Mouse (Mus musculus) activated CD4-positive, CD25-positive, alpha-beta regulatory T cell, adult 4 months (primary cell): ENCODE measurements around the gene Fsd1. TPM values are rescaled to one million over a fixed set of nuclear protein-coding genes. Genes with fewer than 3 reads are reported as not detected.

Experiments used
- ATAC-seq: one replicate; pipeline ENCODE4 v1.8.0; 2017
- polyA plus RNA-seq, 2 experiments: library from polyadenylated mRNA; unstranded; fragments of 100-300 nt; shearing (Covaris generic); gene quantifications; one replicate each; pipeline ENCODE4 v1.2.1; 2017

Gene Fsd1
- polyA plus RNA-seq, 2 experiments from 2014 or later = not detected

- no peak for ATAC-seq
These were observed 23.9 kb downstream of the Fsd1 start for GRCm38 (mm10) chr17:56010255-56010654.

DNA sequence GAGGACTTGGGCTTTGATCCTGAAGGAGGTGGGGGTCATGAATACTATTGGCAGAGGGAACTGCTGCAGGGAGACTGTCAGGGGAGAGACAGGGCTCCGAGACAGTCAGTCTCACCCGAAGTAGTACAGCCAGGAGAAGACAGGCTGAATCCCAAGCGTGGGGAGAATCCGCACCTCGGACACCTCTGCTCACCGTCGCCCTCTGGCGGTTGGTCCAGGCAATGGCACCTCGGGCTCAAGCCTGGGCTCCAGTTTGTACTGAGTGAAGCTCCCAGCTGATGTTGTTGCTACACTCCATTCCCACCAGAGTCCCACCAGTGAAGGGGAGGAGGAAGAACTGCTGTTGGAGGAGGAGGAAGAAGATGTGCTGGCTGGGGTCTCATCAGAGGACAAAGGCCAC, 24.4 kb downstream of the Fsd1 start:
- no peak for ATAC-seq

DNA sequence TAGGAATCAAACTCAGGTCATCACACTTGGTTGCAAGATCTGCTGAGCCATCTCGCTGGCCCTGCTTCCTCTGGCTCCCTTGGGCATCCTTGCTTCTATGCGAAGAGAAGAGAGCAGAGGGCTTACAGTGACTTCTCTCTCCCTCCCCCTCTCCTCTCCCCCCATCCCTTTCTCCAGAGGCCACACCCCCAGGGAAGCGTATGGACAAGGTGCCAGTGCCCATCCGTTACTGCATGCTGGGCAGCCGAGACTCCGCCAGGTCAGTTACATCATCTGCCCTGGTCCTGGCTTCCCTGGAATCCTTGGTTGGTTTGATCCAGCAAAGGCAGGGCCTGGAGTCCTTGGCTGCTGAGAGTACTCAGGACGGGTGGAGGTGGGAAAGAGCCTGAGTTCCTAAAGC, 25.1 kb downstream of the Fsd1 start:
- no peak for ATAC-seq

DNA sequence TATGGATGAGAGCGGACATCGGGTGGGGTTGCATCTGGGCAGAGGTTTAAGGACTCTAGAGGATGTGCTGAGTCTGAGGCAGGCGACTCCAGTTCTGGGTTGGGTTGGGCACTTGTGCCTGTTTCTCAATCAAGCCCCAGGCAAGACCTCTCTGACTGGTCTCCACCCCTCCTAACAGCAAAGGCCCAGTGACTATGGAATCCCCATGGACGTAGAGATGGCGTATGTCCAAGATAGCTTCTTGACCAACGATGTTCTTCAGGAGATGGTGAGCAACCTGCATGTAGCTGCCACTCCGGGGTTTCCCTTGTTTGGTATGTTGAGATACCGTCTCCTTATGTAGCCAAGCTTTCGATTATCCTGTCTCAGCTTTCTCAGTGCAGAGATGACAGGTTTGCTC, 29.0 kb downstream of the Fsd1 start:
- ATAC-seq = no peak

GRCm38 (mm10) chr17:56016382-56016781, 30.1 kb downstream of the Fsd1 start:
- ATAC-seq = no peak

DNA sequence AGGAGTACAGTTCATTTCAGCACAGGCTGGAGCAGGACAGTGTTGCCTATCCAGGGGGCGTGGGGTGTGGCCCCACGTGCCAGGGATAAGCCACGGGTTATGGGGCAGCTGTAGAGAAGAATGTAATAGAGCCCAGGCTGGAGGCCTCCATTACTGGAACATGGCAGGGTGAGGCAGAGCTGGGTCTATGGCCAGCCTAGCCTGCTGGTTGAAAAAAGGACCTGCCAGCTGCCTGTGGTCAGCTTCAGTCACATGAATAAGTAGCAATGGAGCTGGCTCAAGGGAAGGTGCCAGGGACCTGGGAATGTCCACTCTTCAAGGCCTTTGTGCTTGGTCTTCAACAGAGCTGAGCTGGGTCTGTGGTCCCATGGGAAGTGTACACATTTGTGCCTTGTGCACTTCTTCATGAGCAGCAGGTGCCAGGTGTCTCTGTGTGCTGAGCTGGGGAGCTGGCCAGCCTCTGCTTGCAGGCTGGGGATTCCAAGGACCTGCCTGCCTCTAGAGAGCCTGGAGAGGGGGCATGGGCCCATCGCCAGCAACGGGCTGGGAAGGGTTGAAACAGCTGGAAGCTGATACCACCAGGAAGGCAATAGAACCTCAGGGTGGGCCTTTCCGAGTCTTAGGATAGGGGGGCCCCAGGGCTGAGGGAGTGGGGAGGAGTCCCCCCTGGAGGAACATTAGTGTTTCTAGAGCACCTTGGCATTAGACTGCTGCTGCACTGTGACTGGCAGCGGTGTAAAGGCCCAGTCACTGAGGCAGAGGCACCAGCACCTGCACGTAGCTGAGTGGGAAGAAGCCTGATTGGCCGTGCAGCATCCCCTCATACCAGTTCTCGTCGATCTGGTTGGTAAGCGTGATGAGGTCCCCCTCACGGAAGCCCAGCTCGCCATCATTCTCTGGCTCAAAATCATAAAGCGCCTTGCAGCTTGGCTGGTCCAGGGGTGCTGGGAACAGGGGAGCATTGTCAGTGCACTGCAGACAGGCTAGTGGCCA, 30.8 kb downstream of the Fsd1 start:
- no peak for ATAC-seq

- no peak for ATAC-seq
These were observed 31.5 kb downstream of the Fsd1 start for GRCm38 (mm10) chr17:56017848-56018247.

- ATAC-seq = peak; percentile 41
These were observed 32.2 kb downstream of the Fsd1 start for GRCm38 (mm10) chr17:56018347-56019131.

GRCm38 (mm10) chr17:56020400-56021084, 34.2 kb downstream of the Fsd1 start:
- ATAC-seq = no peak

DNA sequence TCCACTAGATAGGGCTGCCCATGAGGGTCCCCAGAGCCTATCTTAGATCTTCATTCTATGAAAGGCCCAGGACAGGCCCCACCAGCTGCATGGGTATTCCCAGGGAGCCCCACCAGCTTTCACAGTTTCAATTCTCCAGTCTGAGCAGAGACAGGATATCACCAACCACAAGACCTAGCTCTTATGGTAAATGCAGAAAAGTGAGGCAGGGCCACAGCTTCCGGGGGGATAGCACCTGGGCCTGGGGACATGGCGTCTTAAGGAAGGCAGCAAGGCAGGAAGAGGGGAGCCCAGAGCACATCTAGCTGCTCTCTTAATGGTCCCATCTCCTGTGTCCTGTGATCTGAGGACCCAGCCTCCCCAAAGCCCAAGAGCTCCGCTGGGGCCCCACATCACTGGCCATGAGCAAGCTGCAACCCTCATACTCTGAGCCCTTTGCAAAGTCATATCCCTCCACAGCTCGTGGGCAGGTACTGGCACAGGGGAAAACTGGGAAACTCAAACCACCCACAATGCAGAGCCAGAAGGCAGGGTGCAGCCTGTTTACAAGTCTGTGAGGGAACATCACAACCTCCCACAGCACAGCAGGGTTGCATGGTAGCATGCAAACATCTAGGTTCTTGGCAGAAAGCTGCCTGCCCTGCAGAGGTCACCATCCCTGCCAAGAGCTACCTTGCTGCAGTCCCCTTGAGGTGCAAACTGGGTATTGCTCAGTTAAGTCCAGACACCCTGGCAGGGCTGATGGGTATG, 35.0 kb downstream of the Fsd1 start:
- ATAC-seq = peak; percentile 80

- ATAC-seq = peak; percentile 32
These were observed 36.1 kb downstream of the Fsd1 start for GRCm38 (mm10) chr17:56022131-56022988.

DNA sequence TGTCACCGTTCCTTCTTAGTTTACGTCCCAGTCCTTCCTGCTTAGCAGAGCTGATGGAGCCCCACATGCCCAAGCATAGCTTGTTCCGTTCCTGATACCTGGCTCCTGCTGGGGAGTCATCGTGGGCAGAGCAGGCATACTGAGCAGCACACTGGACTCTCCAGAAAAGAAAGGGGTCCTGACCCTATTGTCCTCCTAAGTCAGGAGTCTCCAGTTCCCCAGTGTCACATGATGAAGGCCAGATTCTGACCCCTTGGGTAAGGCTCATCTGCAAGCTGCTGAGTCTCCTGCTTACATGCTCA, 36.6 kb downstream of the Fsd1 start:
- no peak for ATAC-seq

- peak; percentile 31 for ATAC-seq
These were observed 37.1 kb downstream of the Fsd1 start for GRCm38 (mm10) chr17:56023386-56023785.

- ATAC-seq = no peak
These were observed 38.2 kb downstream of the Fsd1 start for GRCm38 (mm10) chr17:56024476-56024875.

DNA sequence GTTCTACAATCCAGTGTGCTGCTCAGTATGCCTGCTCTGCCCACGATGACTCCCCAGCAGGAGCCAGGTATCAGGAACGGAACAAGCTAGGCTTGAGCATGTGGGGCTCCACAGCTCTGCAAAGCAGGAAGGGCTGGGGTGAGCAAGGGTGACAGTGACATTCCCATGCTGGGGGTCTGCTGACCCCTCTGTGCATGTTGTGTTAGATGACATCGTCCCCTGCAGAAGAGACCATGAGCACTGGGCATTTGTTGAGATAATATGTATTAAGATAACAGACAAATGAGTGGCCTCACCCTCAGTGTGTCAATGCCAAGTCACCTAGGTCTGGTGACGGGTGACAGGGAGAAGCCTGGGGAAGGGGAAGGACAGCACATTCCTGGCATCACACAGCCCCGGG, 38.6 kb downstream of the Fsd1 start:
- ATAC-seq = no peak

GRCm38 (mm10) chr17:56026303-56026702, 40.0 kb downstream of the Fsd1 start:
- ATAC-seq = no peak

DNA sequence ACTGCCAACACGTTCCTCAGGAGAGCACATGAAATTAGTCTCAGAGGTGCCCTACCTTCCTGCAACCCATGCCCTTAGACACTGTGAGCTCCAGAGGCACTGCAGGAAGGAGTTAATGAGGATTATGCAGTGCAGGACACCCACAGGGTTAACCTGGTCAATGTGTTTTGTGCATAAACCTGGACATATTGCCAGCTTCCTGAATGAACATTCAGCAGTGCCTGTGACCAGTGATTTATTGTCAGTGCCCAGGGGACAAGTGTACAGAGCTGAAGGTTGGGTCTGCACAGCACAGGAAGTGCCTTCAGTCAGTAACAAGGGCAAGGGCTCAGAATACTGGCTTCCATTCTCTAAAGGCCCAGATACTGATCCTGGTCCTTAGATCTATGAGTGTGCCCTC, 40.6 kb downstream of the Fsd1 start:
- no peak for ATAC-seq

- ATAC-seq = no peak
These were observed 41.6 kb downstream of the Fsd1 start for GRCm38 (mm10) chr17:56027801-56028441.

DNA sequence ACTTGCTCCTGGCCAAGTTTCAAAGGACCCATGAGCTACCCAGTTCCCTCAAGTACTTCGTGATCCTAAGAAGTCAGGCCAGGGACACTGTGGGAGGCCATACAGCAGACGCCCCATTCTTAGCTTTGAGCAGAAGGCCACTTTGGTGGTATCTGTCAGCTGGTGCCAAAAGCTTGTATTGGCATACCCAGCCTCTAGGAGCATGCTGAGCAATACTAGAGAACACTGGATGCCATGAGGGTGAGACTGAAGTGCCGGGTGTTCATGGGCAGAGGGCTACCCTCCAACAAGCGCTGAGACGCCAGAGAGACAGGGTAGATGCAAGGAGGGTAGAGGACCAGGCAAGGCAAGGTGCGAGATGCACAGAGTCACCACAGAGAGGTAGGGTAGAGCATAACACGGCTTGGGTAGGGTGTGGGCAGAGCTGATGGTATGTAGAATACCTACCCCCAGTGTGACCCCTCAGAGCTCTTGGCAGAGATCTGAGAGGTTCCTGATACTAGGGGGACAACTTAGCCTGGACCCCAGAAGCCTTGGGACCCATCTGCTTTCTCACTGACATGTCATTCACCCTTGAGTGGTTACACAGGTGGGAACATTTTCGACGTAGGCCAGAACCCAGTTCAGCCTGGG, 44.0 kb downstream of the Fsd1 start:
- no peak for ATAC-seq

DNA sequence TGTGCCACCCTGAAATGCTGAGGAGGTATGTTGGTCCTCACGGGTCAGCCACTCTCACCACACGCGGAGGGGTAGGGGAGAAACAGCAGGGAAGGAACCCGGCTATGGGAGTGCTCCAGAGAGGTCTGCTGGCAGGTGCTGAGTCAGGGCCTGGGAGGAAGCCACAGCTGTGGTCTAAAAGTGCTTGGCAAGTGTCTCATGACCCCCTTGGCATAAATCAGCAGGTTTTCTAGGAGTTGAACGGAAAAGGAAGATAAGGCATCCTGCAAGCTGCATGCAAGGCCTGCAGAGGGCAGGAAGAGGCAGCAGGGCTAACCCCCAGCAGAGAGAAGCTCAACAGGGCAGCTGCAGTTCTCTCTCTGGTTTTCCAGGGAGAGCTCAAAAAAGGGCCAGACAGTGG, 44.6 kb downstream of the Fsd1 start:
- ATAC-seq = no peak
